Mouse (Mus musculus) adrenal gland, postnatal 36 days (tissue): ENCODE measurements around the gene Zfp871. TPM values are rescaled to one million over a fixed set of nuclear protein-coding genes. Genes with fewer than 3 reads are reported as not detected.
A peak's percentile ranks its signal among the peaks of the same experiment; 100 is the strongest.

Experiments used
- DNase-seq, 2 experiments: peaks; one replicate each; pipeline ENCODE4 v3.0.0; 2021; ENCODE audit warnings: mixed read lengths in 1 of 2
- long read RNA-seq, 2 experiments: library from polyadenylated mRNA; stranded (forward); transcript quantifications; one replicate each; pipeline ENCODE4 v2.0.0; 2021; ENCODE audit warnings: borderline sequencing depth in 2 of 2
- total RNA-seq, 2 experiments: library from RNA; stranded (reverse); gene quantifications; 2 replicates each; pipeline ENCODE4 v1.2.3; 2021

Zfp871 gene
- total RNA-seq = 10 to 100 TPM; 47.9 to 52.5 TPM
- long read RNA-seq, experiment 1, full-length matches to known transcripts = 1 of 2 reads
- long read RNA-seq, experiment 1, partial matches to known transcripts = 0 of 2 reads
- long read RNA-seq, experiment 1, other reads (novel, unspliced or antisense) = 1 of 2 reads
- long read RNA-seq, experiment 2, partial matches to known transcripts = 0 of 1 reads
- long read RNA-seq, experiment 2, other reads (novel, unspliced or antisense) = 0 of 1 reads

- peak; percentile 86 to 89 for DNase-seq
These were observed at the start of gene Zfp871 for GRCm38 (mm10) chr17:32788094-32788559. Gene Zfp871, minus strand, starts transcription at chr17:32788287.

- DNase-seq = no peak
These were observed 42.3 kb upstream of the Zfp871 start for GRCm38 (mm10) chr17:32830418-32830782.

DNA sequence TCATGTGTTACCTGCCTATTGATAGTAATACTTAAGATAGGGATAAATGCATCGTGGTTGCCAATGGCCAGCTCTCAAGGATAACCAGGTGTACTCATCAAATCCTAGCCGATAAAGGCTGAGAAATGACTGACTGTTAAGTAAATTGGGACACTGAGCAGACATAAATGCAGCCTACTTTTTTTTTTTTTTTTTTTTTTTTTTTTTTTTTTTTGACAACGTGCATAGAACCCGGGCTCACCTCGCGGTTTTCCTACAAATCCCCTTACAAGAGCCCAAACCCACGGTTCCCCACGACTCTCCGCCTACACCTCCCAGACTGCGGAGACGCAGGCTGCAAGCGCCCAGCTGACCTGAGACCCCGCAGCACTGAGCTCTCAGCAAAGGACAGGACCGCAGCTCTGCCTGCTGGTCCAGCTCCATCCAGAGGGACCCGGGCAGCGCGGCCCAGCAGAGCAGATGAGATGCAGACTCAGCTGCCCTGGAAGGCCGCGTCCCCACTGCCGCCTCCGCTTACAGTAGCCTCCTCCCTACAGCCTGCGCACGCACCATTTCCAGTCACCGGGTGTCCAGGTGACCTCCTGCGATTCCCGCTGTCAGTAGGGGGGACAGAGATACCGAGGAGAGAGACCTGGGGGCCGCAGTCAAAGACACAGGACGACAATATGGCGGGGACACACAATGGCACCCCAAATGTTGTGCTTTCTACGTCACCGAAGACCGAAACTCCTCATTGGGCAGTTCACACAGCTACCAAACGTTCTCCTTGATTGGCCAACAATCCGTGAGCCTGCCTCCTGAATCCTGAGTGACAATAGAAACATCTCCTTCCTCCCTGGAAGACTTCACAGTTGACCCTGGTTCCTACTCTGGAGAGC, 41.7 kb upstream of the Zfp871 start, which contains the start of gene Zfp799:
Gene Zfp799, minus strand, starts transcription at position 722 of the 878 bp plus-strand sequence.
- DNase-seq = peak; percentile 76 to 79

DNA sequence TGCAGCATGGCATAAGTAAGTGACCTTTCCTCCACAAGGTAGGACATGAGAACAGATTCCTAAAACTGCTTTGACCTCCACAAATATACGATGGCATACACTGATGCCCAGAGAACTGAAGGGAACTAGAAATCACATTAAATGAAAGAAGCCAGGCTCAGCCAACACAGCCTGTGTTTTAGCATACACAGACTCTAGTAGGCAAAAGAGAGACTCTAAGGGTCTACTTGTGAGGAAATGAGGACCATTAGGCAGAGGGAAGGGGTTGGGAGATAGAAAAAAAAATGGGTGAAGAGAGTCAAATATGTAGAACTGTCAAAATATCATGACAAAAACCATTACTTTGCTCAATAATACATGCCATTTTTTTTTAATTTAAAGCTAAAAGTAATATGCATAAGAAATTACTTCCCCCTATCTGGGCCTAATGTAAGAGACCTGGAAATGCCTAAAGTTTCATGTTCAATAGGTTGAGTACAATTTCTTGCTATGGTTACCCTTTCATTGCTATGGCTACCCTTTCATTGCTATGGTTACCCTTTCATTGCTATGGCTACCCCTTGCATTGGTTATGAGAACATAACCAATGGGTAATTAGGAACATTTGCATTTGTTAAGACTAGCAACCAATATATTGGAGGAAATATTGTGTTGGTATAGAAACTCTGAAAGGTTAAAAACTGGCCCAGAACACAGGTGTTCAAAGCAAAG, 28.1 kb upstream of the Zfp871 start:
- no peak for DNase-seq

DNA sequence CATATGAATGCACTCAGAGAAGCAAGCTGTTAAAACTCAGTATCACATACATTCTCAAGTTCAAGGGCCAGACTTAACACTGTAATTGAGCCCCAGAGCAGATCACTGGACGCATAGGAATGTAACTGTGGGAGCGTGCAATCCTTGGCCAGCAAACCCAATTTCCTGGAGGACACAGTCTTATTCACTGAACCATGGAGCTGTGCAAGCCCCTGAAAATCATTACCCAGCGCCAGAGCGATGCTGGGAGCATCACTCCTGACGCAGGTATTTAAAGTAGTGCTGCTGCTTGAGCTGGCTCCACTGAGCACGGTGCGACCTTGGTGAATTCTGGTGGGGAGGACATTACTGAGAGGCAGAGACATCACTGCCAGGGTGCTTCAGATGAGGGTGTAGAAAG, 26.0 kb upstream of the Zfp871 start:
- no peak for DNase-seq

GRCm38 (mm10) chr17:32810648-32811047, 22.6 kb upstream of the Zfp871 start:
- DNase-seq = no peak

DNA sequence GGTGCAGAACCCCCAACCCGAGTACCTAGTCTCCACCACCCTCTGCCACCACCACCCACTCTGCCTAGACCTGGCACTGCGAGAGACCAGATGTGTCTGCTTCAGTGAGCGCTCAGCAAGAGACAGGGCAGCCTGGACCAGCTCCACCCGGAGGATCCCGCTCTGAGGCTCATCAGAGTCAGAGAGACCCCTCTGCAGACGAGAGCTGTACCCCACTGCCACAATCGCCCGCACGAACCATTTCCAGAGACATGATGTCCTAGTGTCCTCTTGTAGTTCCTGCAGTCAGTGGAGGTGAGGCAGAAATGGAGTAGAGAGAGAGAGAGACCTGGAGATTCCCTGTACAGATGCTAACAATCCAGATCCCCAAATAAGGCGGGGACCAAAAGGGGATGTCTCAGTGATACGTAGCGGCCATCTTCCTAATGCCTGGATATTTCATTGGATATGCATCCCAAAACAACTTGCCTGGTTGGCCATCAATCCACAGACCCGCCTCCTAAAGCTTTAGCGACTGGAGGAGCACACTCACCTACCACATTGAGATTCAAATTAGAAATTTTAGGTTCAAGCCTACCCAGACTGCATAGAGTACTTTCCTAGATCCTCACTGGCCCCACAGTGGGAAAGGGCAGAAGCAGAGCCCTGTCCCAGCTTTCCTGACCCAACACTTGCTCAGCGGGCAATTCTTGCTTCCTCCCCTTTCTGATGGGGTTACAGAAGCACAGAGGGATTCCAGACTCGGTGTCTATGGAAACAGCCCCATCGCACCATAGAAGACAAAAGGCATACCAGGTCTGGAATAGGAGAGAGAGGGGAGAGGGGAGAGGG, 21.7 kb upstream of the Zfp871 start, which contains the start of gene Zfp811:
Gene Zfp811, minus strand, starts transcription at position 388 of the 831 bp plus-strand sequence.
- peak; percentile 6 to 10 for DNase-seq

- DNase-seq = no peak
These were observed 20.8 kb upstream of the Zfp871 start for GRCm38 (mm10) chr17:32808921-32809320.

DNA sequence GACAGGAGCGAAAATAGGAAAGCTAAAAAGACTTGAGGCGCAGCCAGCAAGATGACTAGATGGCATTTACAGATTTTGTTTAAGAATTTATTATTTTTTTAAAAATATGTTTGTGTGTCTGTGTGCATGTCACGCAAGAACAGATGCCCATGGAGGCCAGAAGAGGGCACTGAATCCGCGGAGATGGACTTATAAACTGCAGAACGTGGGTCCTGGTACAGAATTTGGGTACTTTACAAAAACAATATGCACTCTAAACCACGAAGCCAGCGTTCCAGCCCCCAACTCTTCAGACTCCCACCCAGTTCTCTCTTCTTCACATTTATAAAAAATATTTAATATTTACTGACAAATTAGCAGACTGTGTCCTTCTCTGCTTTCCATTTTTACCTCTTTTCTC, 1.2 kb upstream of the Zfp871 start:
- no peak for DNase-seq

GRCm38 (mm10) chr17:32788576-32788975, 489 bp upstream of the Zfp871 start:
- no peak for DNase-seq

DNA sequence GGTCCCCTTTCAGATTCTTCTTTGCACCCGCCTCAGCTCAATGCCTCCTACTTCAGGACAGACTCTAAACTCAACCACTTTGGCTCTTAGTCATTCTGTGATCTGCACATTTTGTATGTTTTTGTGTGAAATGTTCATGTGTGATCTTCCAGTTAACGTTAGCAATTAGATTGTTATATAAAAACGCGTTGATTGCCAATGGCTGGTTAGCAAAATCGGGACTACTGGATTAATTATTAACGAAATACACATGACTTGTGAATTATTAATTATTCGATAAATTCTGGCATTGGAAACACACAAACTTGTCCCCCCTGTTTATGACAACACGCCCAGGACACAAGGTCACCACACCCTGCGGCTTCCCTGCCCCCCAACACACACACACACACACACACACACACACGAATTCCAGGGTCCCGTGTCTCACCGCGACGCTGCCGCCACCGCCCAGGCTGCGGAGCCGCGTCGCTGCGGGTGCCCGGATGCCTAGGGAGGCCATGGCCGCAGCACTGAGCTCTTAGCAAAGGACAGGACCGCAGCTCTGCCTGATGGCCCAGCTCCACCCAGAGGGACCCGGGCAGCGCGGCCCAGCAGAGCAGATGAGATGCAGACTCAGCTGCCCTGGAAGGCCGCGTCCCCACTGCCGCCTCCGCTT, 522 bp downstream of the Zfp871 start:
- DNase-seq = peak; percentile 68 to 77

DNA sequence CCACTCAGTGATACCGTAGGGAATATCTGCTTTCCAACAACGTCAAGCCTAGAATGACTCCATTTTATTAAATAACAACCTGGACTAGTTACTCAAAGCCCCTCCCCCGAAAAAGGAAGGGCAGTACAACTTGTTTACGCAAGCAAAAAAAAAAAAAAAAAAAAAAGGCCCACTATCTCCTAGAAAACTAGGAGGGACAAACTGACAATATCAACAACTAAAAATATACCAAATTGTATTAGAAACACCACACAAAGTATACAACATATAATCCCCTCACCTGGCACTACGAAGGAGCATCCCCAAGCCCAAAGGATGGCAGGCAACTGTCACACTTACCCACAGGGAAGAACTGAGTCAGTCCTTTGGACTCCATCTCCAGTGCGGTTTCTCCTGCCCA, 1.1 kb downstream of the Zfp871 start:
- no peak for DNase-seq

- DNase-seq = no peak
These were observed 2.4 kb downstream of the Zfp871 start for GRCm38 (mm10) chr17:32785656-32786055.

- no peak for DNase-seq
These were observed 10.5 kb downstream of the Zfp871 start for GRCm38 (mm10) chr17:32777564-32777963.

DNA sequence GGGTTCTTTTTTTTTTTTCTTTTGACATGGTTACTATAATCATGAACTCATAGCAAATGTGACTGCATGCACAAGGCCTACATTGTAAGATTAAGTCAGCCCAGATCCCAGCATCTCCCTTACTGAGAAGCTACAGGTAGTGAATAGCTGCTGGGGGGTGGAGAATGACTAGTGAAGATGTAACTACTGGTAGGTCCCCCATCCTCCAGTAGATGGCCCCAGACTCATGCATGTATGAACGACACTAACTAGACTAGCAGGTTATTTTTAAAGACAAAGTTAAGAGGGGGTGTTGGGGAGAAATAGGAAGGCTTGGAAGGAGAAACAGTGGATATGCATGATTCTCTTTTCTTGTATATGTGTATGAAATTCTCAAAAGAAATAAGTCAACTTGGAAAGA, 16.9 kb downstream of the Zfp871 start:
- peak in 1 of 2 experiments; percentile 16 for DNase-seq

DNA sequence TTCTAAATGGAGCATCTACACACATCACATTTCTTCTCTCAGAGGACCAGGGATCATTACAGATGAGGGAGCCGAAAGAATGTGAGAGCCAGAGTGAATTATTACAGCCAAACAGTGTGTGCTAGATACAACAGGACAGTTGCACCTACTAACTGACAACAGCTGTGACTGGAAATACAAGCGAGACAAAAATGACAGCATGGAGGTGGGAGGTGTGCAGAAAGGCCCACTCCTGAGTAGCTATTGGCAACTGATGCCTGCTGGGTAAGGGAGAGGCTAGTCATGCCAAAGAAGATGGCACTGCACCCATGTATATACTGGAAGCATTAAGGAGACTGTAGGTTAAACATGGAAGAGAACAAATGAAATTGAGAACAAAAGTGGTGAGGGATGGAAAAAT, 21.7 kb downstream of the Zfp871 start:
- DNase-seq = no peak

- no peak for DNase-seq
These were observed 30.8 kb downstream of the Zfp871 start for GRCm38 (mm10) chr17:32757331-32757730.

GRCm38 (mm10) chr17:32753634-32754033, 34.5 kb downstream of the Zfp871 start:
- peak; percentile 8 to 10 for DNase-seq

- no peak for DNase-seq
These were observed 35.2 kb downstream of the Zfp871 start for GRCm38 (mm10) chr17:32752813-32753360.

- DNase-seq = no peak
These were observed 37.5 kb downstream of the Zfp871 start for GRCm38 (mm10) chr17:32750611-32751010.

GRCm38 (mm10) chr17:32741057-32741456, 47.0 kb downstream of the Zfp871 start:
- DNase-seq = no peak
